Mouse (Mus musculus) heart, embryonic 11.5 days (tissue): Measurements from ENCODE around the gene Ranbp1. TPM values are rescaled to one million over a fixed set of nuclear protein-coding genes. Genes with fewer than 3 reads are reported as not detected.
"Not testable (repeated sequence)": the region's sequence is repeated elsewhere in the genome, so short reads cannot be mapped to it uniquely, and the experiment has no call there.

ENCODE experiments used
- ATAC-seq: fragments of 200-750 bp; cut with Nextera tagmentation; replicated peaks from 2 replicates; pipeline ENCODE4 v1.8.0; 2017; ENCODE audit warnings: moderate library complexity; ENCODE audit not compliant: insufficient number of reproducible peaks, low FRiP score, low TSS enrichment
- H3K27ac ChIP-seq: fragments of 300-500 bp; sonication (generic); 2 replicates; pipeline ENCODE4 v1.5.1; 2014; ENCODE audit warnings: mild to moderate bottlenecking, low read depth, low read length
- H3K27me3 ChIP-seq: fragments of 300-500 bp; sonication (generic); 2 replicates; pipeline ENCODE4 v1.6.1; 2014; ENCODE audit warnings: mild to moderate bottlenecking, low read length, mixed read lengths; ENCODE audit not compliant: control insufficient read depth, insufficient read depth
- H3K36me3 ChIP-seq: fragments of 300-500 bp; sonication (generic); 2 replicates; pipeline ENCODE4 v1.6.1; 2014; ENCODE audit warnings: mild to moderate bottlenecking, low read length, moderate library complexity, mixed read lengths; ENCODE audit not compliant: control insufficient read depth, insufficient read depth
- H3K4me1 ChIP-seq: fragments of 300-500 bp; sonication (generic); 2 replicates; pipeline ENCODE4 v1.6.1; 2014; ENCODE audit warnings: low read length; ENCODE audit not compliant: control insufficient read depth, insufficient read depth
- H3K4me2 ChIP-seq: fragments of 300-500 bp; sonication (generic); 2 replicates; pipeline ENCODE4 v1.6.1; 2014; ENCODE audit warnings: mild to moderate bottlenecking, moderate library complexity
- H3K4me3 ChIP-seq: fragments of 300-500 bp; sonication (generic); 2 replicates; pipeline ENCODE4 v1.5.1; 2014; ENCODE audit warnings: low read depth, low read length
- H3K9ac ChIP-seq: fragments of 300-500 bp; sonication (generic); 2 replicates; pipeline ENCODE4 v1.6.1; 2014; ENCODE audit warnings: mild to moderate bottlenecking, low read depth, low read length, moderate library complexity
- H3K9me3 ChIP-seq: fragments of 300-500 bp; sonication (generic); replicated peaks from 2 replicates; pipeline ENCODE4 v1.6.1; 2016; ENCODE audit warnings: low read length; ENCODE audit not compliant: control insufficient read depth
- WGBS: fragments of 180-500 bp; shearing (Covaris S2); extraction: QIAGEN DNeasy Blood & Tissue Kit; methylation state at CpG from one replicate; pipeline ENCODE4 v1.1.7; 2014; ENCODE audit not compliant: insufficient replicate concordance; 5-methylcytosine and 5-hydroxymethylcytosine counted together
- polyA plus RNA-seq: library from polyadenylated mRNA; unstranded; fragments of >200 nt; fragmentation: Nextera tagmentation; extraction: Ambion mirVana; gene quantifications from 2 replicates; pipeline ENCODE4 v1.2.1, GENCODE M21; 2014

Ranbp1 gene
- polyA plus RNA-seq: 585 and 656 TPM in 2 replicates

DNA sequence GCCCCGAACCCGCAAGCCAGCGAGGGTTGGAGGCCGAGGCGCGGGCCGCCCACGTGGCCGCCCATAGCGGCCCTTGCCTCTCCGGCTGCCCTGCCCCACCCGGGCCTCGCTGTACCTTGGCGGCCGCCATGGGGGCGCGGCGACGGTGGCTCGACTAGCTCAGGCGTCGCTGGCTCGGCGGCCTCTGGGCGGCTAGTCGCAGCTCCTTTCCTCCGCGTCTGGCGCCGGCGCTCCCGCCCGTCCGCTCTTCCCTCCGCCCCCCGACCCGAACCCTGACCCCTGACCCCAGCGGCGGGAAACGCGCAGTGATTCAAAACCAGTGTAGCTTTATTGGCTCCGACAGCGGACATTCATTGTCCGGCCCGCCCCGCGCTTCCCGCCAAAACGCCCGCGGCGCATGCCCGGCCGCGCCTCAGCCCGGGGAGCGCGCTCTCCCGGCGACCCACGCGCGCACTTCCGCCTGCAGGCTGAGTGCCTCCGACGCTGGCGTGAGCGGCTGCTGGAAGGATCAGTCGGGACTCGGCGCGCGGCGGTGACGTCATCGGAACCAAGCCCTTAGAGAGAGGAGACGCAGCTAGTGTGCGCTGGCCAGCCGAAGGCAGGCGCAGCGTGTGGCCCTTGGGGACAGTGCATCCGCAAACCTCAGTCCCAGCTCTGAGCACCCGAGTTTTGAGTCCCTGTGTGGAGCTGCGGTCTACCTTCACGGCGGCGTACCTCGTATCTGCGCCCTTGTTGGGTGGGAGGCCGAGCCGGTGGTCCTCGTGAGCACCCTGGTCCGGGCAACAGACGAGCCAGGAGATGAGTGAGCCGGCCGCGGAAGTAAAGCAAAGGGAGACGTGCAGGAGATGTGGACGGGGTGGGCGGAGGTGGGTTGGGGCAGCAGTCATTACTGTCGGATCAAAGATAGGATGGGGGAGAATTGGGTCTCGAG lies at the start of gene Ranbp1, which contains the start of gene Trmt2a:
Ranbp1 (minus strand) TSS at position 300 of the 931 bp plus-strand sequence.
Trmt2a (plus strand) TSS at position 247 of the 931 bp plus-strand sequence.
- Histone ChIP-seq H3K27ac (peak within 1 kb of the TSS; percentile 93), H3K9me3 (no peaks in the 10 kb centered on the region), H3K4me2 (peak within 1 kb of the TSS; percentile 91), H3K4me3 (peak within 1 kb of the TSS; percentile 96), H3K9ac (peak within 1 kb of the TSS; percentile 97), H3K36me3 (peaks cover 42% of the 10 kb centered on the region), H3K4me1 (peaks cover 24% of the 10 kb centered on the region), H3K27me3 (no peaks in the 10 kb centered on the region)
- peak; percentile 95 for ATAC-seq
- under 1% methylated on average over 100 of the region's 102 CpGs for WGBS

DNA sequence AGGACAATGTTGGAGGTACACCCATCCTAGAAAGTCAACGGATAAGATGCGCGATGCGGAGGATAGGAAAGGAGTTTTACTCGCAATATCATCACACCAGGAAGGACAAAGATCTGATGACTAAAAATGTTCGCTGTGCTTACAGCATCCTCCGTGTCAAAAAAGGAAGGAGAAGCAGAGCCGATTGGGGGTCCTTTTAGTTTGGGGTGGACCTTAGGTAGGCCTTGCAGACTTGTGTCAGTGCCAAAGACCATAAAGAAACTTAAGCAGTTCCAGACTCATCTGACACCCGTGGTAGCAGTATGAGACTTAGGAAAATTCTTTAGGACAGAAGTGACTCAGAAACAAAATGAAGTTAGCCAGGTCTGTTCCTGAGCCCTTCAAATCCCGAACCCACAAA lies 41.1 kb upstream of the Ranbp1 start:
- peak overlapping the region; percentile 60 for H3K27ac ChIP-seq
- peak overlapping the region; percentile 58 for H3K9ac ChIP-seq
- WGBS: 4% methylated on average over 7 of the region's 10 CpGs
- H3K27me3 ChIP-seq, H3K36me3 ChIP-seq, ATAC-seq, H3K9me3 ChIP-seq: not testable (repeated sequence)
- H3K4me1 ChIP-seq: peaks cover 20% of the 10 kb centered on the region
- peak overlapping the region; percentile 54 for H3K4me2 ChIP-seq
- peak overlapping the region; percentile 76 for H3K4me3 ChIP-seq

GRCm38 (mm10) chr16:18289067-18289588 lies 40.6 kb upstream of the Ranbp1 start, which contains the start of gene Dgcr8:
TSS of gene Dgcr8 (minus strand) at chr16:18289246.
- peak within 1 kb of the TSS; percentile 98 for H3K4me2 ChIP-seq
- peaks cover 12% of the 10 kb centered on the region for H3K36me3 ChIP-seq
- under 1% methylated on average over 60 of the region's 71 CpGs for WGBS
- no peaks in the 10 kb centered on the region for H3K9me3 ChIP-seq
- peak within 1 kb of the TSS; percentile 72 for H3K27ac ChIP-seq
- peak within 1 kb of the TSS; percentile 76 for H3K4me3 ChIP-seq
- ATAC-seq: peak; percentile 98
- peak within 1 kb of the TSS; percentile 81 for H3K9ac ChIP-seq
- peaks cover 20% of the 10 kb centered on the region for H3K4me1 ChIP-seq
- no peaks in the 10 kb centered on the region for H3K27me3 ChIP-seq

DNA sequence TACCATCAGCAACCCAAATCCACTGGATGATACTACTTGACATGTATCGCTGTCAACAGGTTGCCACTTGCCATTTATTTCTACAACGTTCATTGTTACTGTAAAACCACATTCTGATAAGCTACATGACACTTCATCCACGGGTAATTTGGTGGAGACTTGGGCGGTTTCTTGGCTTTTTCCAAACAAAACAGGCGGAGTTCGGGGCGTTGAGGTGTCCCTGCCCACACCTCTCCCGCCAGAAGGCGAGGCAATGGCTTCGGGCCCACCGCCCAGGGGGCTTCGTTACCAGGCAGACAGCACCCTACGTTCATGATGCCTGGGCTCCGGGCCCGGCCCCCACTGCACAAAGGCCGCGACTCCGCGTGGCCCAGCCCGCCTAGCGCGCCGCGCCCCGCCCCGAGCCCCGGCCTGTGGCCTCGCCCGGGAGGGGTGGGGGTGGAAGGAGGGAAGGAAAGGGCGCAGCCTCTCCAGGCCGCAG lies 40.1 kb upstream of the Ranbp1 start:
- peak; percentile 90 for ATAC-seq
- peaks cover 20% of the 10 kb centered on the region for H3K4me1 ChIP-seq
- H3K9ac ChIP-seq: peak overlapping the region; percentile 81
- H3K36me3 ChIP-seq: peaks cover 16% of the 10 kb centered on the region
- H3K27me3 ChIP-seq: no peaks in the 10 kb centered on the region
- WGBS: under 1% methylated on average over 31 of the region's 31 CpGs
- H3K9me3 ChIP-seq: no peaks in the 10 kb centered on the region
- H3K4me3 ChIP-seq: peak overlapping the region; percentile 76
- H3K27ac ChIP-seq: peak overlapping the region; percentile 72
- peak overlapping the region; percentile 98 for H3K4me2 ChIP-seq

DNA sequence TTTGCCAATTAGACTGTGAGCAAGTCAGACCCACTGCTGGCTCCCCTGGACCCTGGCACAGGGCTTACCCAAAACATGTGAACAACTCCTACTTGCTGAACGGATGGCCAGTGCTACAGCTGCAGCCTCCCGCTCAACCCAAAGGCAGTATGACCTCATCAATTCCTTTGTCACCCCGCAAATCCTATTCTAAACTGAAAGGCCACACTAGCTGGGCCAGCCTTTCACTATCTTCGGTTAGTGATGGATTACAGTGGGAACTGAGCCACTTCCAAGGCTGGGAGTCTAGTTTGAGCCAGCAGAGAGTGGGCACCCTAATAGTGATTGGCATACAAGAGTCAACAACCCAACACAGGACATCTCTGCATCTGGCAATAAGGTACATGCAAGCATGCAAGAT lies 39.6 kb upstream of the Ranbp1 start:
- peak overlapping the region; percentile 98 for H3K4me2 ChIP-seq
- peak overlapping the region; percentile 72 for H3K27ac ChIP-seq
- H3K4me1 ChIP-seq: peaks cover 20% of the 10 kb centered on the region
- peak overlapping the region; percentile 81 for H3K9ac ChIP-seq
- no peaks in the 10 kb centered on the region for H3K9me3 ChIP-seq
- H3K27me3 ChIP-seq: no peaks in the 10 kb centered on the region
- ATAC-seq: no peak
- WGBS: 7% methylated on average over 4 of the region's 4 CpGs
- peaks cover 20% of the 10 kb centered on the region for H3K36me3 ChIP-seq
- peak overlapping the region; percentile 76 for H3K4me3 ChIP-seq

- Histone ChIP-seq H3K4me3 (no peak overlapping the region), H3K27me3 (no peaks in the 10 kb centered on the region), H3K4me2 (no peak overlapping the region), H3K27ac (no peak overlapping the region), H3K9me3 (no peaks in the 10 kb centered on the region), H3K9ac (no peak overlapping the region), H3K36me3 (peaks cover 64% of the 10 kb centered on the region), H3K4me1 (no peaks in the 10 kb centered on the region)
- 84% methylated on average over 2 of the region's 2 CpGs for WGBS
- ATAC-seq: no peak
Observed at GRCm38 (mm10) chr16:18275166-18275565, 26.6 kb upstream of the Ranbp1 start.

DNA sequence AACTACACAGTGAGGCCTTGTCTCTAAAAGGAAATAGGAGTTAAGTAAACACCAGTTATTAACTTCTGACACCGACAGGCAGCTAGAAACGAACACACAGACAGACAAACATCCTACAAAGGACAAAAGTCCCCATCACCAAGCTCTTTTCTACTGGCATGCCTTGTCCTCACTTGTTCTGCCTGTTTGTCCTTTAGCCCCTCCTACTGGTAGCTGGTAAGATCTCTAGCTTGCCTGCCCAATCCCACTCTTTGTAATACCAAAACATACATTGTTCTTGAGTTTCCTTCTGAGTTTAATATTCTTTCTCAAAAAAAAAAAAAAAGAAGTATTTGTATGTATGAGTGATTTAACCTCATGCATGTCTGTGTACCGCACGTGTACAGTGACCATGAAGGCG lies 19.6 kb upstream of the Ranbp1 start:
- H3K27me3 ChIP-seq: no peaks in the 10 kb centered on the region
- H3K36me3 ChIP-seq: peaks cover 48% of the 10 kb centered on the region
- WGBS: 93% methylated on average over 5 of the region's 5 CpGs
- no peak for ATAC-seq
- no peak overlapping the region for H3K27ac ChIP-seq
- no peak overlapping the region for H3K9ac ChIP-seq
- no peaks in the 10 kb centered on the region for H3K4me1 ChIP-seq
- H3K9me3 ChIP-seq: no peaks in the 10 kb centered on the region
- H3K4me2 ChIP-seq: no peak overlapping the region
- no peak overlapping the region for H3K4me3 ChIP-seq

DNA sequence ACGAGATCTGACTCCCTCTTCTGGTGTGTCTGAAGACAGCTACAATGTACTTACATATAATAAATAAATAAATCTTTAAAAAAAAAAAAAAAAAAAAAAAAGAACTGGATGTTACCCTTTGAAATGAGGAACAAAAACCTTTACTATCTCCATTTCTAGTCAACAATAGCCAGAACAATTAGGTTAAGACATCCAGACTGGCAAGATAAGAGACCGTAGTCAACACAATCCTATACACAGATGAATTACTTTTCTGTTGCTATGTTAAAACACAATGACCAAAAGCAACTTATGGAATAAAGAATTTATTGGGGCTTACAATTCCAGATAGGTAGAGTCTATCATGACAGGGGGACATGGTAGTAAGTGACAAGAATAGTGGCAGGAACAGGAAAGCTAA lies 16.5 kb upstream of the Ranbp1 start:
- H3K9me3 ChIP-seq: no peaks in the 10 kb centered on the region
- H3K4me3 ChIP-seq: no peak overlapping the region
- H3K4me1 ChIP-seq: no peaks in the 10 kb centered on the region
- H3K4me2 ChIP-seq: no peak overlapping the region
- WGBS: 81% methylated on average over 2 of the region's 2 CpGs
- no peak overlapping the region for H3K27ac ChIP-seq
- ATAC-seq: no peak
- no peaks in the 10 kb centered on the region for H3K27me3 ChIP-seq
- no peak overlapping the region for H3K9ac ChIP-seq
- peaks cover 46% of the 10 kb centered on the region for H3K36me3 ChIP-seq
